ENCODE assay signal across 8 mouse cellular contexts in genomic region chr16:38346529-38347325, GRCm38 (mm10). TPM values are rescaled to one million over a fixed set of nuclear protein-coding genes. Genes with fewer than 3 reads are reported as not detected.
DNase-seq lines count a peak whose midpoint lies in the region; ATAC-seq and TF ChIP-seq lines count a peak whose summit lies in the region.

Gene Cox17 (plus strand): TSS chr16:38346991.
Gene Gm21987 (plus strand): TSS chr16:38347040.

- peak within 1 kb of the TSS; percentile 68 for H3K4me2 ChIP-seq in forebrain, embryonic 15.5 days (replicated peaks)

- intact Hi-C loops in heart, postnatal 25 days (cut with DNase I): no loop called here

- in situ Hi-C loops in ES-E14 (cut with MboI; ENCODE audit: low sequenced_read_pairs in 2 of 2, unreplicated experiment in 2 of 2): loop anchor here (10.0 to 25.0 kb wide), 3 partner anchors 138 to 716 kb away; no protein-coding TSS in a partner anchor

- WGBS in forebrain, embryonic 15.5 days: 3% methylated on average over 35 of the region's 35 CpGs
- 3% methylated on average over 35 of the region's 35 CpGs for WGBS in lung, adult 2 months

- H3K9ac ChIP-seq in ES-E14 (ENCODE audit: insufficient read depth, low read depth, low read length, poor library complexity, severe bottlenecking): peak within 1 kb of the TSS; percentile 96
- peak within 1 kb of the TSS; percentile 85 for H3K9ac ChIP-seq in forebrain, embryonic 15.5 days (replicated peaks)

- TF ChIP-seq POLR2A in lung, adult 2 months (IDR thresholded peaks at IDR 0.05; ENCODE audit: borderline replicate concordance, extremely low read depth, low read depth, low read length): peak; percentile 95

- H3K4me1 ChIP-seq in ES-E14 (ENCODE audit: control insufficient read depth in 2 of 2, insufficient read depth in 2 of 2, low read length in 2 of 2, poor library complexity in 1 of 2): peaks cover 2 to 8% of the 10 kb centered on the region in 2 experiments; a peak in 2 of 4 replicates
- peaks cover 20% of the 10 kb centered on the region for H3K4me1 ChIP-seq in forebrain, embryonic 15.5 days
- peaks cover 2% of the 10 kb centered on the region; the same call in 1 of the 2 replicates for H3K4me1 ChIP-seq in lung, adult 2 months (ENCODE audit: control insufficient read depth, insufficient read depth, low read length)

- peak; percentile 97 for ATAC-seq in forebrain, embryonic 15.5 days (replicated peaks)
- peak; percentile 99 for ATAC-seq in neutrophil, adult 5-6 weeks (ENCODE audit: extremely low read depth, insufficient number of reproducible peaks, low FRiP score, poor library complexity, severe bottlenecking)

- H3K36me3 ChIP-seq in ES-E14 (ENCODE audit: control insufficient read depth, insufficient read depth, low read length, poor library complexity, severe bottlenecking): peaks cover 13% of the 10 kb centered on the region
- peaks cover 21% of the 10 kb centered on the region for H3K36me3 ChIP-seq in forebrain, embryonic 15.5 days

- peak within 1 kb of the TSS; percentile 88 to 94 for H3K4me3 ChIP-seq in ES-E14 (ENCODE audit: insufficient read depth in 1 of 2, low read depth in 1 of 2, low read length in 2 of 2, poor library complexity in 1 of 2, severe bottlenecking in 1 of 2)
- H3K4me3 ChIP-seq in forebrain, embryonic 15.5 days: peak within 1 kb of the TSS; percentile 99
- peak within 1 kb of the TSS; percentile 86 for H3K4me3 ChIP-seq in lung, adult 2 months (replicated peaks; ENCODE audit: extremely low read depth, low read depth, low read length)

- TF ChIP-seq CTCF in lung, adult 2 months (IDR thresholded peaks at IDR 0.05; ENCODE audit: insufficient read depth, low read length): no peak

- H3K27me3 ChIP-seq in forebrain, embryonic 15.5 days: no peaks in the 10 kb centered on the region

- peak; percentile 84 for DNase-seq in ES-E14 (ENCODE audit: low read depth, low spot score)
- peak; percentile 96 for DNase-seq in cerebellum, adult 11-12 months
- DNase-seq in heart, postnatal 25 days (ENCODE audit: low spot score): peak; percentile 91
- peak; percentile 90 to 96 for DNase-seq in layer of hippocampus, adult 18-20 months (ENCODE audit: low spot score in 2 of 2)
- peak; percentile 92 for DNase-seq in lung, adult 2 months
- peak; percentile 81 to 92 for DNase-seq in thymus, adult 18-20 months

- H3K9me3 ChIP-seq in ES-E14 (ENCODE audit: control insufficient read depth, insufficient read depth, low read depth, low read length): no peaks in the 10 kb centered on the region
- H3K9me3 ChIP-seq in forebrain, embryonic 15.5 days: no peaks in the 10 kb centered on the region

- H3K27ac ChIP-seq in ES-E14 (ENCODE audit: insufficient read depth, low read depth, low read length, poor library complexity, severe bottlenecking): peak within 1 kb of the TSS; percentile 76
- H3K27ac ChIP-seq in forebrain, embryonic 15.5 days (replicated peaks): peak within 1 kb of the TSS; percentile 91

TF ChIP-seq in ES-E14, 5 proteins besides CTCF, POLR2A, EP300 and RAD21:
- TF ChIP-seq HCFC1 (IDR thresholded peaks at IDR 0.05; ENCODE audit: borderline replicate concordance, insufficient read depth, low read length) (no peak; the same call in 1 of the 2 replicates), MAFK (IDR thresholded peaks at IDR 0.05; ENCODE audit: insufficient read depth, low read depth, low read length) (no peak), ZNF384 (IDR thresholded peaks at IDR 0.05; ENCODE audit: low read depth, low read length) (no peak), CHD2 (IDR thresholded peaks at IDR 0.05; ENCODE audit: low read depth, low read length) (no peak), ZC3H11A (IDR thresholded peaks at IDR 0.05; ENCODE audit: borderline replicate concordance, low read depth, low read length) (no peak)

RNA-seq across cellular contexts. Expression of gene Cox17, which starts in this region (rescaled TPM):
- 185 and 249 TPM in 2 replicates for total RNA-seq in ES-E14 (2012; rRNA removed)
- polyA plus RNA-seq in forebrain, embryonic 15.5 days (2015; fragmentation: Nextera tagmentation; extraction: Ambion mirVana): 102 and 113 TPM in 2 replicates
- total RNA-seq in heart, postnatal 25 days (2021): 100 to 1,000 TPM; 261 to 277 TPM
- 100 to 1,000 TPM; 136 to 147 TPM for total RNA-seq in layer of hippocampus, adult 18-20 months (2021)
- polyA plus RNA-seq in lung, adult 2 months (2012; rRNA removed): 63.2 and 64.6 TPM in 2 replicates
- total RNA-seq in neutrophil, adult 5-6 weeks (2017): 317 and 339 TPM in 2 replicates

RNA-seq across cellular contexts. Expression of gene Gm21987, which starts in this region (rescaled TPM):
- total RNA-seq in ES-E14 (2012; rRNA removed): not detected in 2 replicates
- polyA plus RNA-seq in forebrain, embryonic 15.5 days (2015; fragmentation: Nextera tagmentation; extraction: Ambion mirVana): not detected in 2 replicates
- total RNA-seq in heart, postnatal 25 days (2021): not detected
- not detected for total RNA-seq in layer of hippocampus, adult 18-20 months (2021)
- polyA plus RNA-seq in lung, adult 2 months (2012; rRNA removed): not detected in 2 replicates
- not detected in 2 replicates for total RNA-seq in neutrophil, adult 5-6 weeks (2017)

Comparison
In these comparisons a context has a peak if more than half of its experiments do, and no peak if none do; other contexts are left out.
1. Peak in every context shown above with its lines: DNase-seq, ATAC-seq, H3K4me3 ChIP-seq and H3K27ac ChIP-seq.